Mouse (Mus musculus): ENCODE data around the gene Slc38a10.

The Slc38a10 gene

DNA sequence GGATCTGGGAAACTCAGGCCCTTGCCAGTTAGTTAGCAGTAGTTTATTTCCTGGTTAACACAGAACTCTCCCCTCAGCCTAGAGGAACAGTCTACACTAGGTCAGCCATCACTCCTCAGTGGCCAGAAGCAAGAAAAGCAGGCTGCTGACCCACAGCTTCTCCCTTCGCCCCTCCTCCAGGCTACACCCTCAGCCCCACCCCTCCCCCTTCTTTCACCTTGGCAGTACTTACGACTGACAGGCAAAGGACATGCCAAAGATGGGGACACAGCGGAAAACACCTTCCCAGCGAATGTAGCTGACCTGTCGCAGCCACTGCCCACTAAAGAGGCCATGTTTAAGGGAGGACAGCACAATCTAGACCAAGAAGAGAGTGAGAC, 13.5 kb downstream of the Slc38a10 start:
- DNase-seq = no peak

DNA sequence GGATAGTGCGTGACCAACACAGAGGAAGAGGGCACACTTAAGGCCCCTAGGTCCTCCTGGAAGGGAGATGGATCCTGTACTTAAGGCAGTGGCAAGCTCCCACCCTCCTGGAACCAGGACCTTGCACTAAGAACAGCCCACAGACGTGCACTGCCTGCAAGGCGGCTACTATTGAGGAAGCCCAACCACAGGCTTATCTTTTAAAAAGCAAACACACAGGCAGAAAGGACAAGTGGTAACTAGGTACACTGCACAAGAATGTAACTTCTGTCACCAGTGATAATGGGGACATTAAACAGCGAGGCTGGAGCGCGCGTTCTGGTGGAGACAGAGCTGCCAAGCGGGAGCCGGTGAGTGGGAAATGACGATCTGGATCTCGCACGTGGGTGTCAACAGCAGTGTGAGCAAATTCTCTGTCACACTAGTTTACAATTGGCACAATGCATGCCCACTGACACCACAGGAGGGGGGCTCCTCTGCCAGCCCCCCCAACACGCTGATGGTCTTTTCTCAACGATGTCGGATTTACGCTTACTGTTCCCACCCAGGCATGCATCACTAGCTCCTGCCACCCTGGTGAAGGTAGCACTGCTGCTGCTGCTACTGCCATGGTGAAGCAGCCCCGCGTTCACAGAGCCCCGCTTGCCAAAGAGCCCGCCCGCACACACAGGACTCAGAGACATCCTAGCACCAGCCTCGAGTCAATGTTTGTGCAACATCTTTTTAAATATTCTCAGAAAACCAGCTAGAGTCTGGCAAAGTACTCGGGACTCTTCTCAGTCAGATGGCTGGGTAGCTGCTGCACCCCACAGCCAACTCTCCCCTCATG, 14.1 kb downstream of the Slc38a10 start:
- DNase-seq = no peak

DNA sequence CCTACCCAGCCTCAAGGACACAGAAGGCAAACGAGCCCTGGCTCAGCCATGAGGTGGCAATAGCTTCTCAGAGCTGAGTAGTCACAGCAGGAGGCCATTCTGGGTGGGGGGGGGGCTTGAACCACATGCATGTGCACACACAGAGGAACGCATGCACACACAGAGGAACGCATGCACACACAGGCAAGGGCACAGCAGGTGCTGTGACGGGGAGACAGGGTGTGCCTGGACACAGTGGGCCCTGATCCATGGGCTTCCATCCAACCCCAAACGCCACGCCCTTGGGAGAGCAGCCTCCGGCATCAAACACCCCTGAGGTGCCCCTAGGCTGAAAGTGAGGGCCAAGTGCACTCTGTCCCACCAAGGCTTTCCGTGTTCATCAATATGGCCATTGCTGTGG, 15.0 kb downstream of the Slc38a10 start:
- DNase-seq = no peak

DNA sequence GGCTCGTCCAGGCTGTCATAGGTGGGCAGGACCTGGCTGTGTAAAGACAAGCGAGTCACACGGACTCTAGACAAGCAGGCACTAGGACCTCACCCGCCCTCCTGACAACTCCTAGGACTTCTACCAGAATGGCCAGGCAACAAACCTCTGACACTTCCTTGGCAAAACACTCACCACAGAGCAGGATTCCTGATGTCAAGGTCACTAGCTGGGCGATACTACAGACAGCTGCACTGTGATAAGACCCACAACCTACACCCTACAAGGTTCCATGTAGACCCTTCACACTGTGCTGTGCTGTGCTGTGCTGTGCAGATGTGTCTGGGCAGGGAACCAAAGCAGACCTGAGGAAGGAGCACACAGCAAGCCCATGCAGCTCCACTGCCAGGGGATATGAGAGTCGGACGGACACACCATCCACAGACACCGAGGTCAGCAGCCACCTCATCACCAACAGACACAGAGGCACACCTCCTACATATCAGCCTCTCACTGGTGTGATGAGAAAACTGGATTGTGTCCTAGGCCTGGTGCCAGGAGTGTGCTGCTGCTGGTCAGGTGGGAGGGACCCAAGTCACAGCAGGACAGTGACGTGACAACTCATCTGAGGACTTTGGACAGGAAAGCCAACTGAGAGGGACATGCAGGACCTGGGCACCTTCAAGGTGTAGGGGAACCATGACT, 16.2 kb downstream of the Slc38a10 start:
- no peak for DNase-seq

DNA sequence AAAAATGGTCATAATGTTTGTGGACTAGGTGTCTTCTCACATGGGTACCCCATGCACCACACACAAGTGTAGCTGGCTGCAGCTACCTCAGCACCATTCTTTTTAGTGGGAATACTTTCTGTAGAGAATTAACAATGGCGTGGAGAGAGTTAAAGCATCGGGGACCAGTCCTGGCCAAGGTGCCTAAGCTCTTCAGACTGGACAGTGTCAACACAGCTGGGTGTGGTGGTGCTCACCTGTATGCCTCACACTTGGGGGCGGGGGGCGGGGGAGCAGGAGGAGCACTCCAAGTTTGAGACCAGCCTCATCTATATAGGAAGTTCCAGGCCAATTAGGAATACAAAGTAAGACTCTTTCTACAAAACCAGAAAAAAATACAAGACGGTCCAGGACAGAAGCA, 17.0 kb downstream of the Slc38a10 start:
- no peak for DNase-seq

DNA sequence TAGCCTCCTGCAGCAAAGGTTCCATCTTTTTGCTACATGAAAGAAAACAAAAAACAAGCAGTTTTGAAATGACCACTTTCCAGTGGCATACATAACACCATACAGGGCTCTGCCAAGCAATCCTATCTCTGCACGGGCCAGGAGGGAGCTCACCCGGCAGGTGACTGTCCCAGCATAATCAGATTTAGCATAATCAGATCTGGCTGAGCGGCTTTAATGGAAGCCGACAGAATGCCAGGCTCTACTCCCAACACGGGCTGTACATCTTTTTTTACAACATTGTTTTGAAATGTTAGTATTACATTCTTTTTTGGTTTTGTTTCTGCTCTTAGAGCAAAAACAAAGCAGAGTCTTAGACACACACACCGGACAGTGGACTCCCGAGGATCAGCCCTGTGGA, 21.9 kb downstream of the Slc38a10 start:
- no peak for DNase-seq

DNA sequence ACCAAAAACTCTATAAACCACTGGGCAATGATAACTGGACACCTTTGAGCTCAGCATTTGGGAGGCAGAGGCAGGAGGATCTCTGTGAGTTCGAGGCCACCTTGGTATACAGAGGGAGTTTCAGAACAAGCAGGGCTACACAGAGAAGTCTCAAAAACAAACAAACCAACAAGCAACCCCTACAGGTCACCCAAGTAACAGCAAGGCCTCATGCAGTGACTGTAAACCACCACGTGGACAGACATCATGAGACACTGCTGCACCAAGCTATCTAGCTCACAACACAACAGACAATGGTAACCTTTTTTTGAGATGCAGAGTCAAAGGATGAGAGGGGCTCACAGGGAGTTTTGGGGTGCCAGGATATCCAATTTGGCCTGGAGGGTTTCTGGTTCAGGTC, 24.3 kb downstream of the Slc38a10 start:
- no peak for DNase-seq

DNA sequence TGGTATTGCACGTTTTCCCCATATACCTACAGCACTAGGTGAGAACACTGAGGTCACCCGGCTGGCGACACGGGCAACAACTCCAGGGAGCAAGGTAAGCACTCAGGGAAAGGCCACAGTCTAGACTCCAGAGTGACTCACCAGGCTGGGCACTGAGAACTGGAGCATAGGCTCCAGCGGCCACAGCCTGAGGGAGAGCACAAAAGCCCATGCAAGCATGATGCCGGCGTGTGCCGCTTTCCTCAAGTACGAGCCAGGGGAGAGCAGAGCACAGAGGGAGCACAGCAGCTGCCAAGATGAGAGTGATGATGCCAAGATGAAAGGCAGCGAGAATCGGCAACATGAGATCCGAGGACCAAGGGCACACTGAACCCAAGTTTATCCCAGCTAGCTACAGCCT, 29.0 kb downstream of the Slc38a10 start:
- DNase-seq = no peak

DNA sequence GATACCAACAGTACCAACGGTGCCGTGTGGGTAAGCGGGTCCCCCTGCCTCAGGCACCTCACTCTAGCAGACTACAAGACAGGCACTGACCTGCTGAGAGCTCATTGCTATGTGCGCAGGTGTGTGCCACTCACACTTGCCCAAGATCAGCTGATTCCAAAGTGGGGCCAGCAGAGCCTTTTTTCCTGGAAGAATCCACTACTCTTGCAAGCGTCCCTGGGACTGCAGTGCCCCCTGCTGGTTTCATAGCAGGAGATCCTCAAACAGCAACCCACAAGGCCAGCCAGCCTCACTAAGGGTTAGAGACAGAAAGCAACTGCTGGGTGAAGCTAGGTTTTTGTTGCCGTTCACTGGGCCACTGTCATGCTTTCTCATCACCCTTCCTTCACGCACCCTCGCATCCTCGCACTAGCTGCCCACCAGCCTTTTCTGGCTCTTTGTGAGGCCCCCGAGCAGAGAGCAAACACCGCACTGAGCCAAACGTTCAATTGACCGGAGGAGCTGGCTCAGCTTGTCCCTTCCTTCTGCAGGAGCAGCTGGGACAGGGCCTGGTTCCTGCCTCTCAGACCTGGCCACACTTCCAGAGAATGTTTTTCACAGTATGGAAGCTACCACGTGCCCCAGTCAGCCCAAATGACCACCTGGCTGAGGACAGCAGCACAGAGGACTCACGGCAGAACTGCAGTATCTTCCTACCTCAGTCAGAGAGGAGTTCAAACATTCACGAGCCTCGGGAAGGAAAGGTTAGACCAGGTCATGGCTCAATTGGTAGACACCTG, 30.3 kb downstream of the Slc38a10 start:
- DNase-seq = peak; percentile 78

DNA sequence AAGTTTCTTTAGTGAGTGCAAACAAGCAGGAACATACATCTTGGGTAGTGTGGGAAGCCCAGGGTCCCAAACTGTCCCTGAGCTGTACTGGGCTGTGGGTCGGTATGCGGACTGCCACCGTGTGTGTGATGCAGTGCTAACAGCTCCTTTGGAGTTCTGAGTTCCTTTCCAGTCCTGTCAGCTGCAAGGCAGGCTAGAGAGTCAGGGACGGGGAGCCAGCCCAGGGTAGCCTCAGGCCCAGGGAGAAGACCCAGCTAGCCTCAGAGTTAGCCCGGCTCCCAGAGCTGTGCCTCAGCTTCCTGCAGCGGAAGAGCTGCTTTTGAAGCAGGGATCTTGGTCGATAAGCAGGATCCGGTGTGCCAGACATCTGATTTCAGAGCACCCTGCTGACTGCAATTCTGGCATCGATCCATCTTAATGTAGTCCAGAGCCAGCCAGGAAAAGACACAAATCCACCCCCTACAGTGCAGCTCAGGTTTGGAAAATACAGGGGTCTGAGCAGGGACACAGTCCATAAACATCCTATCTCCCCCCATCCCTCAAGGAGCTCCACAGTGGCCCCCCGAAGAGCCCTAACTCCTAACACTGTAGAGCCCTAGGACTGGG, 31.1 kb downstream of the Slc38a10 start:
- DNase-seq = no peak

DNA sequence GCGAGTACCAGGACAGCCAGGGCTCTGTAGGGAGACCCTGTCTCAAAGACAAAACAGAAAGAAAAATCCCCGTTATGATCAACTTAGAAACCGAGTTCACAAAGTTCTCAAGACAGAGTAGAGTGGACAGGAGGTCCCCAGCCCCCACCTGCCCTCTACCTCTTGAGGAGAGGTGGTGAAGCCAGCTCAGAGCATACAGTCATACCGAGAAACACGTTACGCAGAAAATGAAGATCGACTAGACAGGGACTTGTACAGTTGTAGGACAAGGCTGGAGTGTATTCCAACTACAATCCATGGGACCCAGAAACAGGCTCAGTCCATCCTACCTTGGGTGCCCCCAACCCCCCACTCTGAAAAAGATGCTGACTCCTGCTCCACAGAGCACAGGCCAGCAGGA, 32.0 kb downstream of the Slc38a10 start:
- DNase-seq = no peak

DNA sequence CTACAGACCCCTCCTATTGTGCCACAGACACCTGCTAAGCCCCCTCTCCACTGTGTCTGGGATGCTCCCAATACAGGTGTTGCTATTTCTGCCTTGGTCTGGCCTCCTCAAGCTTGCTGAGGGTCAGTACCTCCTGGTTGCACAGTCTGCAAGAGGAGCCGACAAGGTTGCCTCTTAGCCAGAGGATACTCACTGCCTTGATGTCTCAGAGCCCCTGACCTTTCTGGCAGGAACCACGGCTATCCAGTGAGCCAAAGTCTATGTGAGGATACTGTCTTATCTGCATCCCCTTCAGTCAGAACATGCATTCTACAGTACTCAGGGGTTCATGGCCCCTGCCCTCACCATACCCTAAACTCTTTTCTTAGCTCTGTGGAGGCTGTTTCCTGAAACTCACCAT, 33.5 kb downstream of the Slc38a10 start:
- DNase-seq = no peak

DNA sequence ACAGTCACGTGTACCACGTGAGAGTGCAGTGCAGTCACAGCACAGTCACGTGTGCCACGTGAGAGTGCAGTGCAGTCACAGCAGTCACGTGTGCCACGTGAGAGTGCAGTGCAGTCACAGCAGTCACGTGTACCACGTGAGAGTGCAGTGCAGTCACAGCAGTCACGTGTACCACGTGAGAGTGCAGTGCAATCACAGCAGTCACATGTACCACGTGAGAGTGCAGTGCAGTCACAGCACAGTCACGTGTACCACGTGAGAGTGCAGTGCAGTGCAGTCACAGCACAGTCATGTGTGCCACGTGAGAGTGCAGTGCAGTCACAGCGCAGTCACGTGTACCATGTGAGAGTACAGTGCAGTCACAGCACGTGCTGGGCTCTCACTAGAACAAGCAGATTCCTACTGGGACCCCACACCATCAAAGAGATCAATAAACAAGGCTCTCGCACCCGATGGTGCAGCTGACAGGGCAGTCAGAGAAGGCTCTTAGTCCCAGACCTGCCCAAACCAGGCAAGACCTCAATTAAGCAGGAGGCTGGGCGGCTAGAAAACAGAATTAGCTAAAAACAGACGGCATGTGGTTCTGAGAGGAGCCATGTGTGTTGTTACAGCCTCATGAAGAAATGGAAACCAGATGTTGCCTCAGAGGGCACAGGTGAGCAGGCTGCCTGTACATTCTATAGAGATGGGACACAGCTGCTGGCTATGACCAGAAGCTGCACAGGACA, 36.5 kb downstream of the Slc38a10 start:
- DNase-seq = no peak

DNA sequence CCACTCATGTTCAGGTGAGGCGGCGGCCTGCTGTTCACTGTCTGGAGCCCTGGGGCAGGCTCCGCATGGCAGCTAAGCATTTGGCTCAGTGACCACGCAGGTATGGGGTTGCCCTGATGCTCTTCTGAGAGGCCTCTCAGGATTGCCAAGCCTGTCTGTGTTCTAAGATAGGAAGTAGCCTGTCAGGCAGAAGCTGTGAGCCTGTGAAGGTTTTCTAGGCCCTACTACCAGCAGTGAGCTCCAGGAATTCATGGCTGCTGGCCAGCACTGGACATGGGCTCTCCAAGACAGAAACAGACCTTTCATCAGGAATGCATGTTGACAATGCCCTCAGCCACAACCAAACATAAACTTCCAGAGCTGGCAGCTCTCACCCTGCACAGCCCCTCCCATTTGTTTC, 39.0 kb downstream of the Slc38a10 start:
- DNase-seq = peak in 1 of 2 experiments; percentile 42

DNA sequence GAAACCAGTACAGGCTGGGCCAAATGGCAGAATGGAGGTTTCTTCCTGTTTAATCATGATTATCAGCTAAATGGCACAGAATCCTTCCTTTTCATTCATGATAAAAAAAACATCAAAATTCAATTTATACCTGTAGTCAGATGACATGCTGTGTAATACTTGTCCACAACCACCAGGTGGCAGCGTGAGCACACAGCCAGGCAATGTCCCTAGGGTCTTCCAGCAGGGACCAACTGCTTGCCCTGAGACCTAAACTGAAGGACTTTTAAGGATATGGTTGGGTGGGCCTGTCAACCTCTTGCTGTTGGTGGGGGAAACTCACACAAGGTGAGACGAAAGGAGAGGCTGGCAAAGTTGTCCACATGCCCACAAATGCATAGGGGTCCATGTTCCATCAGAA, 40.1 kb downstream of the Slc38a10 start:
- DNase-seq = peak; percentile 62 to 67

DNA sequence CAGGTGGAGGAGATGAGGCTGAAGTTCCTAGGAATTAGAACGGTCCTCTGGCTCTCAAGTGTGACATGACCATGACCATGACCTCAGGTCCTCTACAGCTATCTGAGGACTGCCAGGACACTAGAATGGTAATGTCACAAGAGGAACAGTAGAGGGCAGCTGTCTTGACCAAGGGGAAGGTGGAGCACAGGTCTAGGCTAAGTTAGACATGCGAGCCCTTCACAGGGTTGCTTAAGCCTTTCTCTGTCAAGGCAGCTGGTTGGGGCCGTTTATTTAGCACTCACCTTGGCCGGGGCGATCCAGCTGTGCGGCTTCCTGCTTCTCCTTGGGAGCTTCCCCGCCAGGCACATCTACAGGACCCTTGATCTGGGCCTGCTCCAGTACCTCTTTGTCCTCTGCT, 40.6 kb downstream of the Slc38a10 start:
- DNase-seq = no peak

DNA sequence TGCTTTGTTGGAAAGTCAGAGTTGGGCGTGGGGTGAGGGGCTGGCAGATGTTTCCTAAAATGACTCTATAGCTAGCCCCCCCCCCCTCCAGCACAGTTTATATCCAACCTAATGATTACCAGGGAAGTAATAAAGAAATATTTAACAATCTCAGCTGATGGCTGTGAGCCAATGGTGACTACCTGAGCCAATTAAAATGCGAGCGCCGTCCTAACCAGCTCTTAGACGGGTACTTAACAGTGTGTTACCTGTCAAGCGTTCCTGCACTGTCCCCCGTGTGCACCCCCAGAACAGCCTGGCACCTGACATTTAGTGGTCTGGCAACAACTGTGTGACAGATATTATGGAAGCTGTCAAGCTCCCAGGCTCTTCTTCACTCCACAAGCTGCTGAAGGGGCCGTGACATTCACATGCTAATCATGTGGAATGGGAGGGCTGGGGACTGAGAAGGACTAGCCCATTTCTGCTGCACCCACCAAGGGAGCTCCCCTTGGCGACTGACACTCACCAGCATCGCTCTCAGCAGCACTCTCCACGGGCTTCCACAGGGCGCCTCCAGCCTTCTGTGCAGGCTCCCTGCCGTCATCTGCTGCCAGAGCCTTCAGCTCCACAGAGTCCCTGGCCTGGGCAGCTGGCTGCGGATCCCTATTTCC, 41.5 kb downstream of the Slc38a10 start:
- no peak for DNase-seq

DNA sequence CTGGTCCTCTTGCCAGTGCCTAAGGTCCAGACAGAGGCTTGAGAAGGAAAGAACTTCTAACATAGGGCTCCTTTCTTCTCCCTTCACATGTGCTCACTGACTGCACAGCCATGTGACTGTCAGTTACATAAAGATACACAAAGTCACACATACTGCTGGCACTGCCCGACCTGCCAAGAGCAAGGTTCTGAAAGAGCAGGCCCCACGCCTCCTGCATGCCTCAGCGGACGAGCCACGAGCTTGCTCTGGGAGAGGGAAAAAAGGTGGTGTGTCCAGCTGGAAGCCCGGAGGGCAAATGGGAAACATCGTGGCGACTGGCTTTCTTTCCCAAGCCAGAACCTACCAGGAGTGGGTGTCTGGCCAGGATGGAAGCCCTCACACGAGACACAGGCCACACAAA, 43.4 kb downstream of the Slc38a10 start:
- no peak for DNase-seq

DNA sequence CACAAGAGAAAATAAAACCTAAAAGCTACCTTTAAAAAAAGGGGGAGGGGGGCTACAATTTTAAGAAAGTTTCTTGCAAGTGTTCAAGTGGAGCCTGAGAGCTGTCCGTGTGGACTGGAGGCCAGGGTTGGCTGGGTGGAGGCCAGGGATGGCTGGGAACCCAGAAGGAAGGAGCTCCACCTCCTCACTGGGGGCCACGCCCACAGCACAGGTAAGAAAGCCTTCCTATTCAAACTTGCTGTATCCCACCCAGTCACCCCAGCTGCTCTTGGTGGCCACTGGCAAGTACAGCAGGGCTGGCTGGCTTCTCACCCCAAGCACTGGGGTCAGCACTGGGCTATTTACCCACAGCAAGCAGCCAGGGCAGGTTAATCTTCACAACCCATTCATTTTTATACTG, 44.1 kb downstream of the Slc38a10 start:
- DNase-seq = no peak

DNA sequence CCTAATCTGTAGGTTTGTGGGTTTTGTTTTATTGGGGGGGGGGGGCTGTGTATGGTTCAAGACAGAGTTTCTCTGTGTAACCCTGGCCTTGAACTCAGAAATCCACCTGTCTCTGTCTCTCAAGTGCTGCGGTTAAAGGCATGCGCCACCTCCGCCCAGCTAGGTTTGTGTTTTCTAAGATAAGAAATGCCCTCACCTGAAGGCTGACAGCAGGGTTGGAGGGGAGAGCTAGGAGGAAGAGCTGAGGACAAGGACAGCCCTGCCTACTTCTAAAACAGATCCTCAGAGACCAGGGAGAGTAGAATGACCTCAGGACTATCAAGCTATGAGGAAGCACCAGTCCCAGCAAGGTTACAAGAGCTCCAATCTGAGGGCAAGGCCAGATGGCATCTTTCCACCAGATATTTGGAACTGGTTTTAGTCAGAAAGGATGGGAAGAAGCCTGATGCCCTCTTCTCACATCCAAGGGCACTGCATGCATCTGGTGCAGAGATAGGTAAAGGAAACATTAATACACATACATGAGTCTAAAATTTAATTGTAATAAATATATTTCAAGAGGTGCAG, 47.6 kb downstream of the Slc38a10 start:
- DNase-seq = no peak

DNA sequence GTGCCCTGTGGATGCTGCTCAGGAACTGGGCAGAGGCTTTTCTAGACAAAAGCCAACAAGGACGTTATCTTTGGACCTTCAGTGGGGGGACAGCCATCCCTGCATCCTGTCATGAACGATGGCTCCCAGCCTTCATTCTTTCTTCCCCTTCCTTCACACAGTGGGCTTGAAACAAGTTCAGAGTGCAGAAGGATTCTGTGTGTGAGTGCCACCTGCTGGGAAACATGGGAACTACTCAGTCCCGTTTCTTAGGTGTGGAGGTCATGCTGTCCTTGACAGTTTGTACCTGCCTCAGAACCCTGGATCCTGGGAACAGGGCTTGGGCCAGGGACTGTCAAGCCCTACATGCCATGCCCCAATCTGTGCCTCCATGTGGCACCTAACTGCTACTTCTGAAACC, 50.1 kb downstream of the Slc38a10 start:
- peak; percentile 72 to 77 for DNase-seq

Data from cerebellum, postnatal 36 days (tissue).